Mouse (Mus musculus) embryonic fibroblast, embryonic 13.5 days (primary cell): ENCODE data around the gene Prkag2. TPM values are rescaled to one million over a fixed set of nuclear protein-coding genes. Genes with fewer than 3 reads are reported as not detected.
"Not testable (repeated sequence)": the region's sequence is repeated elsewhere in the genome, so short reads cannot be mapped to it uniquely, and the experiment has no call there.

Experiments
- H3K27ac ChIP-seq: 2 replicates; pipeline ENCODE4 v1.5.1; 2012; ENCODE audit warnings: low read length, control low read depth, inconsistent platforms; ENCODE audit not compliant: insufficient read depth
- H3K4me1 ChIP-seq: 2 replicates; pipeline ENCODE4 v1.6.1; 2011; ENCODE audit warnings: low read length; ENCODE audit not compliant: control insufficient read depth, insufficient read depth
- H3K4me3 ChIP-seq: 2 replicates; pipeline ENCODE4 v1.5.1; 2011; ENCODE audit warnings: mild to moderate bottlenecking, control low read depth, low read length; ENCODE audit not compliant: insufficient read depth
- CTCF ChIP-seq: IDR thresholded peaks from 2 replicates; pipeline ENCODE4 v1.5.1; 2011; ENCODE audit warnings: mild to moderate bottlenecking, control low read depth, low read length, moderate library complexity, borderline replicate concordance; ENCODE audit not compliant: insufficient read depth
- POLR2A ChIP-seq: IDR thresholded peaks from 2 replicates; pipeline ENCODE4 v1.6.1; 2011; ENCODE audit warnings: low read depth, mild to moderate bottlenecking, control low read depth, low read length, moderate library complexity
- polyA plus RNA-seq: library from polyadenylated mRNA; stranded (reverse); fragments of >200 nt; gene quantifications from 2 replicates; pipeline ENCODE4 v1.2.4, GENCODE M21; 2011; ENCODE audit warnings: low read depth; ENCODE audit not compliant: missing spikeins, insufficient read length

Prkag2 gene
- polyA plus RNA-seq, 1 experiment: 39.6 TPM

DNA sequence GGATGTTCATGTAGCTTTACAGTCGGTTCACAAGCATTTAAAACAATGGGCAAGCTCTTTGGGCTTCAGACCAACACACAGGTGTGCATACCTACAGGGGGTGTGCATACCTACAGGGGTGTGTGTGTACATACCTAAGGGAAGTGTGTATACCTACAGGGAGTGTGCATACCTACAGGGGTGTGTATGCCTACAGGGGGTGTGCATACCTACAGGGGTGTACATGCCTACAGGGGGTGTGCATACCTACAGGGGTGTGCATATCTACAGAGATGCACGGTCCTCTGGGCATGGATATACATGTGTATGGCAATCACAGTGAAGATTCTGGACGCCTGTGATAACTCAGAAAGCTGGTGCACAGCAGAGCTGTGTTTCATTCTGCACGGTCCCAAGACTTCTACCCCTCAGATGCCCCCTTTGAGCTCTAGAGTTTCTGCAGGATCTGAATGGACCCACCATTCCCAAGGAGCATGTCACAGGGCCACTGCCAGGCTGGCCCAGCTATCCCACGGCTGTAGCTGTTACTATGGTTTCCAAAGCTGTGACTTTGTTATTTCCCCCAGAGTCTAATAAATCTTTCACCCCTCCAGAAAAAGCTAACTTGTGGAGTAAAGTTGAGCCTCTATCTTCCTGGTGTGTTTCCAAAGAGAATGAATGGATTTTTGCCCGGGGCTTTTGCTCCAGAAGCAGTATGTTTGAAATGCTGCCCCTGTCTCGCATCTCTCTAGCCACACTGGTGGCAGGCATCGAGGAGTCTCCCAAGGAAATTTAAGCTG is 22.4 kb downstream of the Prkag2 start:
- Histone ChIP-seq H3K4me1 (no peaks in the 10 kb centered on the region), H3K27ac (no peak overlapping the region), H3K4me3 (no peak overlapping the region)
- TF ChIP-seq CTCF (no peak), POLR2A (no peak)

DNA sequence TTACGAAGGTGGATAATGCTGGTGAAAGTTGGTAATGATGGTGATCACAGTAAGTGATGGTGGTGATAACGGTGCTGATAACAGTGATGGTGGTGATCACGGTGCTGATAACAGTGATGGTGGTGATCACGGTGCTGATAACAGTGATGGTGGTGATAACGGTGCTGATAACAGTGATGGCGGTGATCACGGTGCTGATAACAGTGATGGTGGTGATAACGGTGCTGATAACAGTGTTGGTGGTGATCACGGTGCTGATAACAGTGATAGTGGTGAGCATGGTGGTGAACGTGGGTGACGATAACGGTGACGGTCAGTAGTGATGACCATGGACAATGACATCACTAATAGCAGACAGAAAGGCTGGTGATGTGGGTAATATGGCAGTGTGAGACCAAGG is 23.2 kb downstream of the Prkag2 start:
- H3K4me1 ChIP-seq, H3K4me3 ChIP-seq, H3K27ac ChIP-seq: not testable (repeated sequence)

DNA sequence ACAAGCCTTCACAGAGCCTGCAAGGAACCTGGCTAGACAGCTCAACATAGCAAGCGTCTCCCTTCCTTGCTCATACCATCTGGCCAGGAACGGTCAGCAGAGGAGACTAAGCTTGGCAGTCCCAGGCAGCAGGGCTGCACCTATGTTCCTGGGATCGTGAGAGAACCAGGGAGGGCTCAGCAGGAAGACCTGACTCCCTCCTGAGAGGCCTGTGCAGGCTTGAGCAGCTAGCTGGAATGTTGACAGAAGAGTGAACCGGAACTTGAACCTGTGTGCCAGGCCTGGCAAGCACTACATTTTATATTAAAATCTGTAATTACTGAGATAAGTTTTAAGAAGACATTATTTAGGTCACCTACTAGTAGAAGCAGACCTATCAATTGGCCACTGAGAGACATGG is 24.8 kb downstream of the Prkag2 start:
- Histone ChIP-seq H3K4me1 (no peaks in the 10 kb centered on the region), H3K4me3 (no peak overlapping the region), H3K27ac (no peak overlapping the region)
- TF ChIP-seq POLR2A: no peak
- TF ChIP-seq CTCF: no peak

DNA sequence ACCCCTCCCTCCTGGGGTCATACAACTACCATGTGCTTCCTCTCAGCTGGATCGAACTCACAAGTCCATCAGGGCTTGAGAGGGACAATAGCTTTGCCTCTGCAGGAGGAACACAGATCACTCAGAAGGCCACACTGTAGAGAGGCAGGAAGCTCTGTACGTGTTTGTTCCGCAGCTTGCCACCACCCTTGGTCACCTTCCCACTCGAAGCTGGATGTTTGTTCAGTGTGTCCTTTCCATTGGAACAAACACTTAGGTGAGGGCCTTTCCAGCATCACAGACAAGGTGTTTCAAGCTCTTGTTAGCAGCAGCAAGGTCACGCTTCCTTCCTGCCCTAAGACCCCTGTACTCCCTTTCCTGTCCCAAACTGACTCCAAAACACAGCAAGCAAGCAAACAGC is 30.6 kb downstream of the Prkag2 start:
- H3K4me1 ChIP-seq: no peaks in the 10 kb centered on the region
- no peak for TF ChIP-seq POLR2A
- TF ChIP-seq CTCF: no peak
- H3K27ac ChIP-seq: no peak overlapping the region
- no peak overlapping the region for H3K4me3 ChIP-seq

DNA sequence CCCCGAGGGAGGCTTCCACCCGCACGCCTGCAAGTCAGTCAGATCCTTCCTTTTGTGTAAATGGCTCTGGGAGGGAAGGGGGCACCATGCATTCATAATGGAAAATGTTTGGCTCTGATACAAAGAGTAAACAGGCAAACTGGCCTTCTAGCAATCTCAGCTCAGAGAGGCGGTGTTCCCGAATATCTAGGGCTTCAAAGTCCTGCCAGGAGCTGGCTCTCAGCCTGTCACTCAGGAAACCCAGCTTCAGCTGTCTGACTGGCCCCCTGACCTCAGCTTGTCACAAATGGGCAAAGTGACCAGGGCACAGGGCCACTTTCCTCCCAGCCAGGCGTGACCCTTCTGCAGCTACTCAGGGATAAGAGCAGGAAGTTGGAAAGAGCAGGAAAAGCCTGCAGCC is 33.3 kb downstream of the Prkag2 start:
- Histone ChIP-seq H3K4me1 (no peaks in the 10 kb centered on the region), H3K27ac (no peak overlapping the region), H3K4me3 (no peak overlapping the region)
- TF ChIP-seq POLR2A: no peak
- TF ChIP-seq CTCF: no peak

DNA sequence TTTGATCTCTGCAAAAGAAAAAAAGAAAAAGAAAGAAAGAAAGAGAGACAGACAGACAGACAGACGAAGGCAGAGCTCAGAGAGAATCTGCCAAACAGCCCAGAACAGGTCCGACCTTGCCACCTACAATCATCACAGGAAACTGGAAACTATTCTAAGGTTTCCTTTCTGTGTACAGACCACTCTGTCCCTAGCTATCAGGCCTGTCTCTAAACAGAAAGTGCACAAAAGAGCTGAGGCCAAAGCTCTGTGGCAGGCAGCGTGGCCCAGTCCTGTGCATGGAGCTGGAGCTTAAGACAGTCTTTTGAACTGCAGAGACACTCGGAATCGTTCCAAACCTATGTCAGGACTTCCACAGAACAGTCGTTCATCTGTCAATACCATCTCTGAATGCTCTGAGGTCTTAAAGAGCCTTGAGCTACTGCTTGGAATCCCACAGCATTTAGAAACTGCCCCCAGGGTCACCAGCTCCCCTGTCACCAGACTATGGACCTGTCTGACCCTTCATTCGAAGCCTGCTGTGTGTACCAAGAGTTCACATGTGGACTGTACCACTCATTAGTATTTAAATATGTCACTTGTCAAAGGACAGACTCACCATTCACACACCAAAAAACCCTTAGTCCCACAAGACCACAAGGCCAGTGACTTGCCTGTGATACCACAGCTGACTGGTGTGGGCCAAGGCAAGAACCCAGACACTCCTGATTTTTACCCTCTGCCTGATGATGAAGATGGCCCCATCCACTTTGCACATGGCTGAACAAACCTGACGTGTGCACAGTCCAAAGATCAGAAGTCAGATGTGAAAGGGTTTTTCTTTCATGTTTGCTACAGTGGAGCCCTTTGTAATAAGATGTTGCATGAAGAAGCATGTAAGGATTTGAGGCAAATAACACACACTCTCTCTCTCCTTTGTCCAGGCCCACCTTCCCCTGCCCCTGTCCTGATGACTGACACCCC is 35.9 kb downstream of the Prkag2 start:
- Histone ChIP-seq H3K4me3 (no peak overlapping the region), H3K4me1 (no peaks in the 10 kb centered on the region), H3K27ac (no peak overlapping the region)
- TF ChIP-seq POLR2A: no peak
- TF ChIP-seq CTCF: no peak

DNA sequence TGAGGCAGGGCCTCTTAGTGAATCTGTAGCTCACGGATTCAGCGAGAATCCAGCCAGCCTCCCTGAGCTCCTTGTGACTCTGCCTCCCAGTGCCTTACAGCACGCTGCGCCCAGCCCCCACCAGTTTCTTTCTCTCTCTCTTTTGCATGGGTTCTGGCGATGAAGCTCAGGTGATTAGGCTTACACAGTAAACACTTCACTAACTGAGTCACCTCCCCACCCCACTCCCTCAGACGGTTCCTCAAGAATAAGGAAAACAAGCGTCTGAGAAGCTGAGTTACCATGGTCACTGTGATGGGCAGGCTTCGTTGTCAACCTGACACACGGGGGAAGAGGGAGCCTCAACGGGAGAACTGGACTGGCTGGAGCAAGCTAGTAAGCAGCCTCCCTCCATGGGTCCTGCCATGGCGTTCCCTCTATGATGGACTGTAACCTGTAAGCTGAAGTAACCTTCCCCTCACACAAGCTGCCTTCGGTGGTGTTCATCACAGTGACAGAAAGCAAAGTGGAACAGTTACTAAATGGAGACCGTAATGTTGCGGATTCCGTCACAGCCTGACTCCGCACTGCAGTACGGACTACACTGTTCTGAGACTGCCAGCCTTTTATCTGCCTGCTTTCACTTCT is 37.8 kb downstream of the Prkag2 start:
- no peak overlapping the region for H3K4me3 ChIP-seq
- peaks cover 7% of the 10 kb centered on the region for H3K4me1 ChIP-seq
- H3K27ac ChIP-seq: no peak overlapping the region
- TF ChIP-seq POLR2A (no peak), CTCF (no peak)

DNA sequence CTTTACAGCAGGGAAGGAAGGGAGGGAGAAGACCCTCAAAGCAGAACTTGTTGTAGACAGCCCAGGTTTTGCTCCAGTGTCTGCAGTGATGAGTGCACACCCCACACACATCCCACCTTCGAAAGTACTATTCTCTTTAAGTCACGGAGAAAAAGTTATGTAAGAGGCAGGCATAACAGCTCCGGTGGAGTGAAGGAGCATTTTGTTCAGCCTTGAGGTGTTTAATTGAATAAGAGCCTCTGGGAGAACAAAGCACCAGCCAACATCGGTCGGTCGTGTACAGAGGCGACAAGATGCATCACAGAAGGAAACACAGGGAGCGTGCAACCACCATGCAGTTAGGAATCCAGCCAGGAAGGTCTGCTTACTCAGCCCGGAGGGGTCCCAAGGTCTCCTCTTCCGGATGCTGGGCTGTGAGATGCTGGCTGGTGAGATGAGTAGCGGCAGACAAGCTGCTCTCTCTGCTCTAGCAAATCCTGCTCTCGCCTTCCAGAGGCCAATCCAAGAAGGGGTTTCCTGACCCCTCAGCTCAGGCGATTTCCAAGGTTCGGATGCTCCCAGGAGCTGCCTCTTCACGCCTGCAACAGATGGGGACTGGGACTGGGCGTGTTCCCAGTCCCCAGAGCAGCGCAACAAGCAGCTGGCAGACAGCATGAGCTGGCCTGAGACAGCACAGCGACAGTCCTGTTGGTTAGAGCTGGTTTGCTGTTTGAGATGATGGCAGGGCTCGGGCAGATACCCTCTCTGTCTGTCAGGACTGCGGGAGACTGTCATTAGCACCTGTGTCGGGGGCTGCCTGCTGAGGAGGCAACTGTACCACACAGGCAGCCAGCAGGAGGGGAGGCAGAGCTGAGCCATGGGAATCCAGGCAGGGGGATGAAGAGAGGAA is 41.3 kb downstream of the Prkag2 start:
- H3K27ac ChIP-seq: no peak overlapping the region
- H3K4me3 ChIP-seq: no peak overlapping the region
- no peak for TF ChIP-seq POLR2A
- no peak for TF ChIP-seq CTCF
- peaks cover 10% of the 10 kb centered on the region for H3K4me1 ChIP-seq

DNA sequence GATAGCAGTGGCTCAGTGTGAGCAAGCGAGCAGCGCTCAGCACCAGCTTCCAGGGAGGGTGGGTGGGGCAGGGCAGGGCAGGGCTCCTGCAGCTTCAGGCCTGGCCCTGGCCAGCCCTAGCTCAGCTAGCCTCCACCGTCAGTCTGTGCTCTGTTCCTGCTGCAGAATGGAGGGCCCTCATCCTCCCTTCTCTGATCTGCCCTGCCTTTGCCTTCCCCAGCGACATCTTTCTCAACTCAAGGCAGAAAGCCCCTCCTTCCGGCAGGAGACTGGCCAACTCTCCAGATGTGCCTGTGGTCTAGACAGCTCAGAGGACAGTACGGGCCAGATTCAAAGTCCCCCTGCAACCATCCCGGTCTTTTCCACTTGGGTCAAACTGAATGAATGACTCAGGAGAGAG is 42.0 kb downstream of the Prkag2 start:
- H3K4me1 ChIP-seq: peaks cover 10% of the 10 kb centered on the region
- H3K4me3 ChIP-seq: no peak overlapping the region
- TF ChIP-seq CTCF (no peak), POLR2A (no peak)
- H3K27ac ChIP-seq: no peak overlapping the region
